Mouse (Mus musculus): ENCODE data around the gene Sparc.
A peak's percentile ranks its signal among the peaks of the same experiment; 100 is the strongest.

Gene Sparc

DNA sequence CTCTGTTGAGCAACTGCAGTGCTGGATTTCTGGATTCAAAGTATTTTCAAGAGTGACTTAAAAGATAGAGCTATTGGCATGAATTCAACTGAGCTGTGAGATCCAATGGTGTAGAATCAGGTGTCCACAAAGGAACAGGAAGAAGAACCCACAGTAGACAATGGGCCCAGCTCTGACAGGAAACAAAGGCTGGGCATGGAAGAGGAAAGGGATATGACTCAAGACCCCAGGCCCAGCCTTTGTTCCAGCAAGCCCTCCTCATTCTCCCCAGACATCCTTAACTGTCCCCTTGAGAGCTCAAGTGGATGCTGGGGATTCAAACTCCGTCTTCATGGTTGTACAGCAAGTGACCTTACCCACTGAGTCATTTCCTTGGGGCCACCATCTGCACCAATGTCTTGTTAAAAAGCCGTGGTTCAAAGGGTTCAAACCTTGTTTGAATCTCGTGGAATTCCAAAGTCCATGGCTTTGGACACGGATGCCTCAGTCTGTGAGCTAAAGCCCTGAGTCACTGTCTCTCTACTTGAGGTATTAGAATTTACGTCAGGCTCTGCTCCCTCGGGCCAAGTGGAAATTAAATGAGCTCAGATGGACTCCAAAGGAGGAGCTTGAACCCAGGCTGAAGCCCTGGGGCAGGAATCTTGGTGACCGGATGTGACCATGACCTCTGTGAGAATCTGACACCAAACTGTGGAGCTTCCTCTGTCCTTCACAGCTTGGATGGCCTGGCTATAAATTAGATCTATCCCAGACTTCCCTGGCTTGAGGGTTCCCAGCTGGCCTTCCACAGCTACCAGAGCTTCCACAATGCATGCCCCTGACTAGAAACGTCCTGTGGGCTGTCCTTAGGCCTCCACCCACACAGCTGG is 17.1 kb downstream of the Sparc start:
- DNase-seq (ENCODE audit: low read depth, low spot score): no peak

DNA sequence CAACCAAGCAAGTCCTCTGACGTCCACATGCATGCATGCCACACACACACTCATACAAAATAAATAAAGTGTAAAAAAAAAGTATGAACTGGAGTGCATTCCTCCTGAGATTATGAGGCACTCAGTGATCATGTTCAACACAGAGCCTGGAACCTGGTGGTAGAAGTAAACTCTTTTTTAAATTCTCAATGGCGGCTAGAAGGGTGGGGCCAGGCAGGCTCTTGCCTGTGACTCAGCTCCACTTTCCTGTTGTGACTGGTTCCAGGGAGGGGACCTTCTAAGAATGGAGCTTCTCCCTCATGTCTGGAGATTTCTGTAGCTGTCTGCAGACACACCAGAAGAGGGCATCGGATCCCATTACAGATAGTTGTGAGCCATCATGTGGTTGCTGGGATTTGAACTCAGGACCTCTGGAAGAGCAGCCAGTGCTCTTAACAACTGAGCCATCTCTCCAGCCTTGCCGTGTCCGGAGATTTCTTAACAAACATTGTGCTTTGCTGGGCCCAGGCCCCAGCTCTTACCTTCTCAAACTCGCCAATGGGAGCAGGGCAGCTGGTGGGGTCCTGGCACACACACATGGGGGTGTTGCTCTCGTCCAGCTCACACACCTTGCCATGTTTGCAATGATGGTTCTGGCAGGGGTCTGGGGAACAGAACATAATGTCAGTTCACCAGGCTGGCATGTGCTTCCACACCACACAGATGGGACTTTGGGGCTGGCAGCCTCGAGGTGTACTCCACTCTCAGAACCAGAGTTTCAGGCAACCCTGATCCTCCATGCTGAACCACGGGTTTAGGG is 18.1 kb downstream of the Sparc start:
- no peak for DNase-seq (ENCODE audit: low read depth, low spot score)

DNA sequence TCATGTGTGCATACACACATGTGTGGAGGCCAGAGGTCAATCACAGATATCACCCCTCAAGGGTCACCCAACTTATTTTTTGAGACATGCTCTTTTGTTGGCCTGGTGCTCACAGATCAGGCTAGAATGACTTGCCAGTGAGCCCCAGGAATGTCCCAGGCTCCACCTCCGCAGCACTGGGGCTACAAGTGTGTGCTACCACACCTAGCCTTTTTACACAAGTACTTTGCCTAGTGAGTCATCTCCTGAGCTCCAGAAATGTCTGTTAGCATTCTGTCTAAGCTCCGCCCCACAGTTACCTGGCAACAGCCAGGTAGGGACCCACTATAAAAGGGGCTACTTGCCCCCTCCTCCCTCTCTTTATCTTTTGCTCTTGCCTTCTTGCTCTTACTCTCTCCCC is 22.1 kb downstream of the Sparc start:
- DNase-seq (ENCODE audit: low read depth, low spot score): no peak

DNA sequence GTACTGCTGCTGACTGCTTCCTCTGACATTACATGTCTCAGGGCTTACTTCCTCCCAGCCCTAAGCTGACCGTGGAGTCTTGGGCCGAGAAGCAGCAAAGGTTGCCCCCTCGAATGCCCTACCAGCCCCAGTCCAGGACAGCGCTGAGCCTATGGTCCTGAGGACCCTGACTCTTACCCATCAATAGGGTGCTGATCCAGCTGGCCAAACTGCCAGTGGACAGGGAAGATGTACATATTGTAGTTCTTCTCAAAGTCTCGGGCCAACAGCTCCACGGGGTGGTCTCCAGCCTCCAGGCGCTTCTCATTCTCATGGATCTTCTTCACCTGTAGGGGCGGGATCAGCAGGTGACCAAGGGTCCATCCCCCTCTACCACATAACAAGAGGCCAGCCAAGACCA is 24.6 kb downstream of the Sparc start:
- no peak for DNase-seq (ENCODE audit: low read depth, low spot score)

DNA sequence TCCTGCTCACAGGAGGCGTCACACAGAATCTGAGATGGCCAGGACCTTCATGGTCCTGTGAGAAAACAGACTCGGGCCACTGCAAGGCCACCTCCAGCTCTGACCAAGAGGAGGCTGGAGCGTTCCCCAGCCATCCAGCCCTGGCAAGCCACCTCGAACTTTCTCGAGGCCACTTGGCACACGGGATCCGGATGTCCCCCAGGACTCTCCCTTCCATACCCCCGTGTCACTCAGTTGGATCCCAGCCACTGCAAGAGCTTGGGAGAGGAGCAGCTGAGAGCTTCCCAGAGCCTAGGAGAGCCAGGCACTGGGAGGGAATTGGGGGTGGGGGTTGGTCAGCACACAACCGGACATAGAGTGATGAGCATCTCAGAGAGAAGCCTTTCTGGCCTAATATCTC is 25.5 kb downstream of the Sparc start:
- DNase-seq (ENCODE audit: low read depth, low spot score): no peak

DNA sequence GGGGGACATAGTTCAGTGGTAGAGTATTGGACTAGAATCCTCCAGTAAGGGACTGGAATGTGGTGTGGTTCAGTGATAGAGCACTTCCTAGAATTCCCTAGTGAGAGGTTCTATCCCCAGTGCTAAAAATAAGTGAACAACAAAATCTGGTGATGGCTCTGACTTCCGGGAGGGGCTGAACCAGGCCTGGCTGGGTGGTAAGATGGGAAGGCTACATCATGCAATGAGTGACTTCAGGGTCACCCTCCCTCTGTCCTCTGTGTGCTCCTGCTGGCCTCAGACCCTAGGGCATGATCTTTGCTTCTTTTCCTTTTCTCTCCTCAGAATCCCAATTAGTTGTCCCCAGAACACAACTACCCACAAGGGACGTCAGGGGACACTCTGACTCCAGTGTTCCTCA is 25.9 kb downstream of the Sparc start:
- no peak for DNase-seq (ENCODE audit: low read depth, low spot score)

DNA sequence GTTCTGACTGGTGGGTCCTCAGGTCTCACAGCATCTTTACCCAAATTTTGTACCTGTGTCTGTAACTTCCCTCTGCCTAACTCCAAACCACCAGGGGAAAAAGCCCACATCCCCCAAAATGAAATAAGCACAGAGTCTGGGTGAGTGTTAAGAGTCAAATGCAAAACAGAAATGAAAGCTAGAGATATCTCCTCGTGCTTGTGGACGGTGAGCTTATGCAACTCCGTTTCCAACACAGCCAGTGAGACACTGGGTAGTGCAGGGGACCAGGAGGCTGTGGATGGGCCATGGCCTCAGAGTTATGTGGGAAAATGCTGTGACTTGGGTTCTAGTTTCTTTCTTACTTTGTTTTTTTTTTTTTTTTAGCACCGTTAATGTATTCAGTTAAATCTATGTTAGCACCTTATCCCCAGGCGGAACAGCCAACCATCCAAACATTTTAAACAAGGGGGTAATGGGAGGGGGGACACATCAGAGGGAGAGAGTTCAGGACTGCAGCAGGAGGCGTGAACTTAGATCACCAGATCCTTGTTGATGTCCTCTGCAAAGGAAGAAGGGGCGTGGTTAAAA is 27.8 kb downstream of the Sparc start:
- no peak for DNase-seq (ENCODE audit: low read depth, low spot score)

DNA sequence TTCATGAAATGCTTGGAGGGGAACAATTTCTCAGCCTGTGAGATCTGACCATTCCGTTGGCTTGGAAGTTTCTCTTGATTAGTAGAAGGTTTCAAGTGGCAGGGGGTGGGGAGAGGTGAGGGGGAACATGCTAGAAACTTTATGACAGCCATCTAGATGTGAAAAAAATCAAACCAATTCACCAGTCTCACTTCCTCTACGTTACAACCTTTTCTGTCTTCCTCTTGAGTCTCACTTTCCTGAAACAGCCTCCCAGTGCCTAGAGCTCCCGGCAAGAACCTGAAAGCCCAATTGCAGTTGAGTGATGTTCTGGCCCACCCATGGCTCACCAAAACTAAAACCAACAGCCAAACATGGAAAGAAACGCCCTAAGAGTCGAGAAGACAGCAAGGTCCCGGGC is 28.4 kb downstream of the Sparc start:
- no peak for DNase-seq (ENCODE audit: low read depth, low spot score)

DNA sequence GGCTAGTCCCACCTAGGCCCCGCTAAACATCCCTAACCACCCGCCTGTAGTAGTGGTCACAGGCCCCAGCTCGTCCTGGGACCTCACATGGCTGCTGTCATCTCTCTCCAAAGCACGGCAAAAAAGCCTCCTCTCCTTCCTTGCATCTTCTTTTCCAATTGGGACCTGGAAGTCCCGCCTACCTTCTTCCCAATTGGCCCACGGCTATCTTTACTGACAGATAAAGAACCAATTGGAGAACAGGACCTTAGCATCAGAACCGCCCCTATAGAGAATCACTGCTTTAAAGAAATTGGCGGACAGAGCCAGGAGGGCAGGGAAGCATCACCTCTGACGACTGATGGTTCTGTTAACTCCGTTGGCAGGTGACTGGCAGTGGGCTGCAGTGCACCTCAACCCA is 30.5 kb downstream of the Sparc start:
- no peak for DNase-seq (ENCODE audit: low read depth, low spot score)

DNA sequence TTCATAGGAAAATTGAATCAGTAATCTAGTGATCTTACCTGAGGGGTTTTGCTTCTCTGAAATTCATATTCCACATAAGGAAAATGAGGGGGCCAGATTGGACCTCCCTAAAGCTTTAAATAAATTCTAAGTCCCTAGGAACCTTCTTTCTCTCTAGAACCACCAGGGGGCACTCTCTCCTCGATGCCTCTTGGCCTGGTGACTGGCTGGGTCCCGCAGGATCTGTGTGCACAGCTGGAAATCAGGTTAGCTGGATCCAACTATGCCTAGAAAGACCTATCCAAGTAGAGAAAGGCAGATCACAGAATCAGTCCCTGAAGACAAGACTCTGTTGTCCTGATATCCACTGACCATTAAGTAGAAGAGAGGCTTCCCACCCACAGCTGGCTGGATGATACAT is 33.2 kb downstream of the Sparc start:
- DNase-seq (ENCODE audit: low read depth, low spot score): peak; percentile 56

DNA sequence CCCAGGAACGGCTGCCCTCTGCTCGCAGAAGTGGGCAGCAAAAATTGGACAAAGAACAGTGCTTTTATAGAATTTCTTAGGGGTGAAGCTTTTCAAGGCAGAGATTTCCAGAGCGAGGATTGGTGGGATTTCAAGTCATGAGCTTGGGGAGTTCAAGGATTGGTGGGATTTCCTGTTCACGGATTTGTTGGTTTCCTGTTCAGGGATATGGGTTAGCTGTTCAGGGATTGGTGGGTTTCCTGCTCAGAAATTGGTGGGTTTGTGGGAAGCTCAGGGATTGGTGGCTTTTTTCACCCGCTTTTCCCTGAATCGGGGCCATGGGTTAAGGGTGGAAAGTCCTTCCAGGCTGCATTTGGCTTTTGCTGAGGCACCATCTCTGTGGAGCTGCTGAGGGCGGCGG is 35.4 kb downstream of the Sparc start:
- DNase-seq (ENCODE audit: low read depth, low spot score): no peak

DNA sequence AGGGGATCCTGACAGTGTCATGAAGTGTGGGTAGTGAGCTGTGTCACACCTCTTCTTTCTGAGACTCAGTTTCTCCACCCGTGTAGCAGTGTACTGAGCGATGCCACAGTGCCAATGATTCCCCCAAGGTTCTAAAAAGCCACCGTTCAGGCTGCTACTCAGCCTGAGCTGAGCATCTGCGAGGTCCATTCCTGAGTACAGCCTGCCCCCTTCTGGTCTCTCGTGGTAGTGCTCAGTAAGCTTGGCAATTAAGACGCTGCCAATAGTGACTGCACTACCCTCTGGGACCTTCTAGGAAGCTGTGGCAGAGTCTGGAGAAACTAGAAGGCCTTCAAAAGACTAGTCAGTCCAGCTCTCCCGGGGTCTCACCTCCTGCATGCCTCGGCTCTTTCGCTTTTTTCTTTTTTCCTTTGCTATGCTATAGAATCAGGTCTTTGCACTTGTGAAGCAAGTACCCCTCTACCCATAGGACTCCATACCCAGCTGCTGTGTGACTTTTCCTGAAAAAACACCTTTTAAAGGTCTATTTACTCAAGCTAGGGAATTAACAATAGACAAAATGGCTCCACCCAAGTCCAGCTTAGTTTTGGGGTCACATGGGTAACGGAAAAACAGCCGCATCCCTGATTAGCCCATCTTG is 36.4 kb downstream of the Sparc start:
- DNase-seq (ENCODE audit: low read depth, low spot score): peak; percentile 75

DNA sequence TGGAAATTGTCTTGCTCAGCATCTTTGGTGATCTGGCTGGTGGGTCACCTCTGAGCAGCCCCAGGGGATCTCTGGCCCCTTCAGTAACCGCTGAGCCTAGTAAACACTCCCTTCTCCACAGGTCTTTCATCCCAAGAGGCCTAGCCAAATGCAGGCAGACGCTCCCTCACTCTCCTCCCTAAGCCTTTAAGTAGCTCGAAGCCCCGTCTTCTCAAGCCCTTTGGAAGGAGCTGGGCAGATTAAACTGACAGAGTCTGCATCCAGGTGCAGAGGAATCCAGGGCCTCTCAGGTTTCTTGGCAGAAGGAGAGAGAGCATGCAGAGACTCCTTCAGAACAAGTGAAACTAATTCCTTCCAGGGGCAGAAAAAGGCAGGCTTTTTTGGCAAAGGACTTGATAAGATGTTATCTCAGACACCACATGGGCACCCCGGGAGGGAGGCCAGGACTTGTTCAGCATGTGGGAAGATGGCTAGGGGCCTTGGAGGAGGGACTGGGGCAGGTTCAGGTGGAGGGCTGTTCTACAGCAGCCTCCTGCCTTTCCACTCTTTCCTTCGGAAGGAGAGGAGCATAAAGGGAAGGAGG is 39.4 kb downstream of the Sparc start:
- DNase-seq (ENCODE audit: low read depth, low spot score): peak; percentile 59

DNA sequence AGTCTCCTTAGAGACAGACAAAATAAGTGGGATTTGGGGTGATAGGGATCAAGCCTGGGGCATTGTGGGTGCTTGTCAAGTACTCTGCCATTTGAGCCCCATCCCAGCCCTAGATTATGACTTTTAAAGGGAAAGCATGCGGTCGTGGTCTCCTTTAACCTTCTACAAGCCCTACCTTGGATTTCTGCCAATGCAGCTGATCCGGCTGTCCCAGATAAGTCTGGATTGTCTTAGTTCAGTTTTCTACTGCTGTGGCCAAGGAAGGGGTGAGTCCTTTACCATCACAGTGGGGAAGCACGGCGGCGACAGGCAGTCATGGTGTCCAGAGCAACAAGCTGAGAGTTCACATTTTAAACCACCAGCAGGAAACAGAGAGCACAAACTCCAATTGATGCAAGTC is 42.1 kb downstream of the Sparc start:
- no peak for DNase-seq (ENCODE audit: low read depth, low spot score)

DNA sequence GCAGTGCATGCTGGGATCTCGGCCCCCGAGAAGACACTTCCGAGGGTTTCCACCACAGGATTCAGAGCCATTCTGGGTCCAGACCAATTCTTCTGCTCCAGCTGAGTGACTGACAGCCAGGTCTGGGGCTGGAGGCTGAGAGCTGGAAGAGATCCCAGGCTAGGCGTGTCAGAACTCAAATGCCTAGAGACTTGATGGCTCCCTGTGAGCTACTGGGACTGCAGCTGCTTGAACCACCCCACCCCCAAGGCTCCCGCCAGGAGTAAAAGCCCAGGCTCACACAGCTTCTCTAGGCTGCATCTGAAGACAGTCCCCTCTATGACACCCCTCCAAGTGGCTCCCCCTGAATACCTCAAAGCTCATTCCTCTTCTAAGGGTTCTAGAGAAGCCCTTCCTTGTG is 44.6 kb downstream of the Sparc start:
- DNase-seq (ENCODE audit: low read depth, low spot score): no peak

DNA sequence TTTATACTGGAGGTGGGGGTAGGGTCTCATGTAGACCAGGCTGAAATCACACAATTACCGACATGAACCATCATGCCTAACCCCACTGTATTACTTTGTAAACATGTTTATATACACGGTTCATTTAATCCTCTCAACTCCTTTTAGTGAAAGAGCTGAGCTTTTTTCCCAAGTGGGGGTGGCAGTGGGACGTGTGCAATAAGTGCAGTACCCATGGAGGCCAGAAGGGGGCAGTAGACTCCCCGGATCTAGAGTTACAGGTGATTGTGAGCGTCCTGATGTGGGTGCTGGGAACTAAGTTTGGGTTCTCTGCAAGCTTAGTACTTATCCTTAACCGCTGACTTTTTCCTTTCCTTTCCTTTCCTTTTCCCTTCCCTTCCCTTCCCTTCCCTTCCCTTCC is 49.1 kb downstream of the Sparc start:
- no peak for DNase-seq (ENCODE audit: low read depth, low spot score)

DNA sequence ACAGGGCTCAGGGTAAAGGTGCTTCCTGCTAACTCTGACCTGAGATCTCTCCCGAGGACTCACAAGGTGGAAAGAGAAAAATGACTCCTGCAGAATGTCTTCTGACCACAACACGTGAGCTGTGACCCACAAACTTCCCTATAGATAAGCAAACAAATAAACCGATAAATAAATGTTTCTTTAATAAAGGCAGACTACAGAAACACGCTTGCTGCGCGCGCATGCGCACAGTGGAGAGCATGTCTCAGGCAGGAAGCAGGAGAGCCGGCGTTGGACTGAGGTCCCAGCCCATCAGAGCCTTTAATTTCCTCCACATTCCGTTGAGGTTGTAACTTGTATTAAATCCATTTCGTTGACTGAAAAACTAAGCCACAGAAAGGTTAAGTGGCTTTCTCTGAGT is 49.6 kb downstream of the Sparc start:
- DNase-seq (ENCODE audit: low read depth, low spot score): no peak

DNA sequence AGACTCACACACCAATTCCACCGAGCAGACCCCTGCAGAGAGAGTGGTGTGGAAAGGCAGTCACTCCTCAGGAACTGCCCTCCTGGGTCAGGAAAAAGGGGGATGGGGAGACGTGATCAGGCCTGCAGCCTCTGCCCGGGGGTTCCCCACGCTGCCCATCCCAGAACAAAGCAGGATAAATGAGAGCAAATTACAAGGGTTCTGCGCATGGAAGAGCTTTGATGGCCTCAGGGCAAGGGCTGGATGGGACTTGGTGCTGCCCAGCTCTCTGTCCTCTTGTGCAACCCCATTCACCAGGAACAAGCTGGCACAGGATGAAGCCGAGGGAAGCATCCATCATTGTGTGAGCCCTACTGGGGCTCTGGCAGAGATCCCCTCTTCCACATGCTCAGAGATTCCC is 51.0 kb downstream of the Sparc start:
- no peak for DNase-seq (ENCODE audit: low read depth, low spot score)

DNA sequence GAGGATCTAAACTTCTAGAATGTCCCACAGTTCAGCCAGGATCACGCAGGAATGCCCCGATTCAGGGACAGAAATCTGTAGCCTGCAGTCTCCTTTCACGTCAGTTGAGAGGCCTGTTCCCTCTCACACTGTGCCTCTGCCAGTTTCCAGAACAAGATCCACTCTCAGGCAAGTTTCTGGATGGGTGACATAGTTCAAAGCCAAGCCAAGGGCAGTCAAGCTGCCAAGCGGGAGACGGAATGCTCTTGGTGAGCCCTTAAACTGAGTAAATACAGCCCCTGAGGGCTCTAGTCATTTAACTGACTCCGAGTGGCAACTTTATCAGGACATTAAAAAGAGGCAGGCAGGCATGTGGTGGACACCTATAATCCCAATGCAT is 53.9 kb downstream of the Sparc start:
- DNase-seq (ENCODE audit: low read depth, low spot score): no peak

DNA sequence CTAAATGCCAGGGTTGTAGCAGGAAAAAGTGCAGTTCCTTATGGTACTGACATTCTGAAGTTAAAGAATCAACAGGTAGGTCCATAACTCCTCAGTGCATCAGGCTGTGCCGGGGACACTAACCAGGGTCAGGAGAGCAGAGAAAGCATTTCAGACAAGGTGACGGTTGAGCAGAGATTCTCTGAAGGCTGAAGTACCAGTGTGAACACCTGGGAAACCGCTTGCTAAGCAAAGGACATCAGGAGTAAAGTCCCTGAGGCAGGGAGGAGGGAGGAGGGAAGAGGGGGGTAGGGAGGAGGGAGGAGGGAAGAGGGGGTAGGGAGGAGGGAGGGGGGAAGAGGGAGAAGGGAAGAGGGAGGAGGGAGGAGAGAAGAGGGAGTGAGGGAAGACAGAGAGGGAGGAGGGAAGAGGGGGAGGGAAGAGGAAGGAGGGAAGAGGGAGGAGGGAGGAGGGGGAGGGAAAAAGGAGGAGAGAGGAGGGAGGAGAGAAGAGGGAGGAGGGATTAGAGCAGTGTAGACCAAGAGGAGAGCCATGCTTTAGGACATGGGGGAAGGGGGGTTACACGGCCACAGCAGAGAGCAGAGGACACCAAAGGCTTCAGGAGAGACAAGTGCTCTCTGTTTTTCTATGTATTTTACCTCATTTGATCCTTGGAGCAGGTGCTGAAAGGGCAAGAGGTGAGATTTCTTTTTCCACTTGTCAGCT is 54.4 kb downstream of the Sparc start:
- no peak for DNase-seq (ENCODE audit: low read depth, low spot score)

DNA sequence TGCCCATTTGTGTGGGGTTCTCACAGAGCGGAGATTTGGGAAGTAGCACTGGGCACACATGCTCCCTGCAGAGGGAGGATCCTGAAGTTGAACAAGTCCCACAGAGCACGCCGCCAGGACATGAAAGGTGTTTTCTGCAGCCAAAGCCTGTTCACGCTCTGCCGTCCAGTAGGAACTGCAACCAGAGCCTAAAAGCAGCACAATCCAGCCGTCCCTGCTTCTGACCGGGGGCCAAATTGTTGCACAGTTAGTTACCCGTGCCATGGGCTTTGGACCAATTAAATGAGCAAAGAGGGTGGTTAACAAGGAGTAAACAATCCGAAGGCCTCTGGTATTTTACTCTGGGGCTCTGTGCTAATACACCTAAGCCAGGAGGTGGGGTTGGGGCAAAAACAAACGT is 55.2 kb downstream of the Sparc start:
- DNase-seq (ENCODE audit: low read depth, low spot score): no peak
